Mouse (Mus musculus) gastrocnemius, postnatal 10 days (tissue): ENCODE data around the gene Slc17a9. TPM values are rescaled to one million over a fixed set of nuclear protein-coding genes. Genes with fewer than 3 reads are reported as not detected.
A peak's percentile ranks its signal among the peaks of the same experiment; 100 is the strongest.

ENCODE experiments used
- DNase-seq: peaks from one replicate; pipeline ENCODE4 v3.0.0; 2021; ENCODE audit warnings: mixed read lengths
- total RNA-seq, 2 experiments: library from RNA; stranded (reverse); gene quantifications; 2 replicates each; pipeline ENCODE4 v1.2.3; 2021

The Slc17a9 gene
- total RNA-seq, 2 experiments from 2014 or later = 0.52 to 1.8 TPM

- DNase-seq = no peak
These were observed 30.1 kb downstream of the Slc17a9 start for GRCm38 (mm10) chr2:180754976-180755688.

- DNase-seq = peak; percentile 65
These were observed 30.8 kb downstream of the Slc17a9 start for GRCm38 (mm10) chr2:180755896-180756295.

GRCm38 (mm10) chr2:180756786-180757185 is 31.7 kb downstream of the Slc17a9 start:
- no peak for DNase-seq

- no peak for DNase-seq
These were observed 33.6 kb downstream of the Slc17a9 start for GRCm38 (mm10) chr2:180758513-180759263.

- no peak for DNase-seq
These were observed 39.9 kb downstream of the Slc17a9 start for GRCm38 (mm10) chr2:180764986-180765385.

- no peak for DNase-seq
These were observed 40.6 kb downstream of the Slc17a9 start for GRCm38 (mm10) chr2:180765713-180766112.

- DNase-seq = no peak
These were observed 50.2 kb downstream of the Slc17a9 start for GRCm38 (mm10) chr2:180775223-180775622.

GRCm38 (mm10) chr2:180775641-180776040 is 50.6 kb downstream of the Slc17a9 start:
- DNase-seq = no peak

GRCm38 (mm10) chr2:180776793-180777192 is 51.7 kb downstream of the Slc17a9 start, which contains the start of gene Bhlhe23:
TSS of gene Bhlhe23 (minus strand) at chr2:180776900.
- DNase-seq = no peak

GRCm38 (mm10) chr2:180779226-180780104 is 54.4 kb downstream of the Slc17a9 start:
- peak; percentile 42 for DNase-seq

- no peak for DNase-seq
These were observed 55.2 kb downstream of the Slc17a9 start for GRCm38 (mm10) chr2:180780282-180780681.

GRCm38 (mm10) chr2:180786732-180787131 is 61.7 kb downstream of the Slc17a9 start:
- peak; percentile 30 for DNase-seq

GRCm38 (mm10) chr2:180787566-180788232 is 62.6 kb downstream of the Slc17a9 start:
- DNase-seq = no peak

GRCm38 (mm10) chr2:180788386-180788785 is 63.3 kb downstream of the Slc17a9 start:
- no peak for DNase-seq

- DNase-seq = no peak
These were observed 63.8 kb downstream of the Slc17a9 start for GRCm38 (mm10) chr2:180788843-180789242.

GRCm38 (mm10) chr2:180791674-180792073 is 66.6 kb downstream of the Slc17a9 start:
- DNase-seq = peak; percentile 38

Other genes with a start within 250 kb of the Slc17a9 start
- under 1 TPM; 0.14 TPM for gene Ntsr1, start 225.3 kb upstream of the Slc17a9 start, total RNA-seq
- 10 to 100 TPM in 1 of 2 experiments, 1 to 10 TPM in 1; 7.5 to 10.4 TPM for gene Mrgbp, start 144.0 kb upstream of the Slc17a9 start, total RNA-seq
- 10 to 100 TPM; 27.9 to 32.2 TPM for gene Ogfr, start 136.0 kb upstream of the Slc17a9 start, total RNA-seq
- 1 to 10 TPM; 1.0 to 1.4 TPM for gene Col9a3, start 127.5 kb upstream of the Slc17a9 start, total RNA-seq
- gene Tcfl5, start 82.6 kb upstream of the Slc17a9 start, total RNA-seq = under 1 TPM; 0.28 to 0.41 TPM
- 10 to 100 TPM; 21.4 to 32.2 TPM for gene Dido1, start 15.3 kb upstream of the Slc17a9 start, total RNA-seq
- gene Gid8, start 15.1 kb upstream of the Slc17a9 start, total RNA-seq = 10 to 100 TPM; 50.4 to 51.6 TPM
- gene Bhlhe23, start 51.6 kb downstream of the Slc17a9 start, total RNA-seq = not detected
- gene Ythdf1, start 195.7 kb downstream of the Slc17a9 start, total RNA-seq = 10 to 100 TPM; 34.3 to 38.9 TPM
- gene Birc7, start 203.8 kb downstream of the Slc17a9 start, total RNA-seq = not detected
- gene Nkain4, start 229.4 kb downstream of the Slc17a9 start, total RNA-seq = 1 to 10 TPM; 1.4 to 2.2 TPM
- 10 to 100 TPM; 37.9 to 54.0 TPM for gene Arfgap1, start 242.0 kb downstream of the Slc17a9 start, total RNA-seq